Comparison of ENCODE assay signal across 8 mouse cellular contexts in genomic region chr8:85076001-85076400, GRCm38 (mm10). TPM values are rescaled to one million over a fixed set of nuclear protein-coding genes. Genes with fewer than 3 reads are reported as not detected.
DNase-seq lines count a peak whose midpoint lies in the region; TF ChIP-seq lines count a peak whose summit lies in the region.

No protein-coding gene starts in this region.

- H3K27ac ChIP-seq in thymus, adult 2 months (ENCODE audit: control insufficient read depth, insufficient read depth, low read length), result no peak overlapping the region

- TF ChIP-seq POLR2A in thymus, adult 2 months (IDR thresholded peaks at IDR 0.05; ENCODE audit: control insufficient read depth, extremely low read depth, insufficient read depth, low read length, poor library complexity), result no peak

- peaks cover 12% of the 10 kb centered on the region for H3K4me1 ChIP-seq in thymus, adult 2 months (replicated peaks; ENCODE audit: control insufficient read depth, insufficient read depth, low read length)

- DNase-seq in adrenal gland, postnatal 10 days, result peak; percentile 53
- DNase-seq in adrenal gland, adult 8-10 months, result no peak
- DNase-seq in left cerebral cortex, postnatal 4 days, result peak; percentile 57
- DNase-seq in left cerebral cortex, adult 9 months (ENCODE audit: low spot score in 2 of 2), result no peak
- peak; percentile 74 to 77 for DNase-seq in cerebellum, postnatal 10 days
- DNase-seq in liver, result peak; percentile 74
- DNase-seq in thymus, adult 2 months, result no peak
- no peak for DNase-seq in thymus, postnatal 36 days

- H3K4me3 ChIP-seq in thymus, adult 2 months (ENCODE audit: control insufficient read depth, insufficient read depth, low read length), result no peak overlapping the region

- 98% methylated on average over 9 of the region's 9 CpGs for WGBS in thymus, adult 2 months

- H3K27me3 ChIP-seq in thymus, adult 2 months (ENCODE audit: control insufficient read depth, insufficient read depth, low read length), result no peaks in the 10 kb centered on the region

- intact Hi-C loops in left cerebral cortex, postnatal 4 days (cut with DNase I), result no loop called here

- peaks cover 13% of the 10 kb centered on the region; the same call in 1 of the 2 replicates for H3K36me3 ChIP-seq in thymus, adult 2 months (ENCODE audit: control insufficient read depth, insufficient read depth, low read length)

- no peak for TF ChIP-seq CTCF in thymus, adult 2 months (IDR thresholded peaks at IDR 0.05; ENCODE audit: borderline replicate concordance, control insufficient read depth, extremely low read depth, insufficient read depth, low read length, poor library complexity)

RNA-seq across cellular contexts. Expression of gene Dhps, which starts 4.4 kb away (rescaled TPM):
- 10 to 100 TPM; 35.7 to 36.5 TPM for total RNA-seq in adrenal gland, postnatal 10 days (2021)
- total RNA-seq in adrenal gland, adult 8-10 months (2022), result 10 to 100 TPM; 31.4 to 41.2 (median 33.2) TPM
- total RNA-seq in left cerebral cortex, postnatal 4 days (2021), result 10 to 100 TPM; 79.9 to 82.3 TPM
- polyA plus RNA-seq in thymus, adult 2 months (2012; rRNA removed), result 105 TPM in 2 replicates

RNA-seq across cellular contexts. Expression of gene Wdr83os, which starts 4.5 kb away (rescaled TPM):
- 10 to 100 TPM; 58.2 to 70.5 TPM for total RNA-seq in adrenal gland, postnatal 10 days (2021)
- 10 to 100 TPM; 76.0 to 87.7 (median 81.1) TPM for total RNA-seq in adrenal gland, adult 8-10 months (2022)
- total RNA-seq in left cerebral cortex, postnatal 4 days (2021), result 10 to 100 TPM; 60.9 to 61.2 TPM
- 123 and 141 TPM in 2 replicates for polyA plus RNA-seq in thymus, adult 2 months (2012; rRNA removed)

RNA-seq across cellular contexts. Expression of gene Wdr83, which starts 5.1 kb away (rescaled TPM):
- total RNA-seq in adrenal gland, postnatal 10 days (2021), result 10 to 100 TPM; 25.7 to 29.8 TPM
- 10 to 100 TPM; 22.6 to 30.1 (median 29.2) TPM for total RNA-seq in adrenal gland, adult 8-10 months (2022)
- total RNA-seq in left cerebral cortex, postnatal 4 days (2021), result 10 to 100 TPM; 21.4 to 21.7 TPM
- 51.9 and 56.3 TPM in 2 replicates for polyA plus RNA-seq in thymus, adult 2 months (2012; rRNA removed)

RNA-seq across cellular contexts. Expression of gene Man2b1, which starts 7.1 kb away (rescaled TPM):
- total RNA-seq in adrenal gland, postnatal 10 days (2021), result 10 to 100 TPM; 52.7 to 56.6 TPM
- 10 to 100 TPM; 53.4 to 60.8 (median 54.3) TPM for total RNA-seq in adrenal gland, adult 8-10 months (2022)
- 10 to 100 TPM; 25.2 to 26.5 TPM for total RNA-seq in left cerebral cortex, postnatal 4 days (2021)
- polyA plus RNA-seq in thymus, adult 2 months (2012; rRNA removed), result 191 and 210 TPM in 2 replicates

RNA-seq across cellular contexts. Expression of gene Gm5741, which starts 8.2 kb away (rescaled TPM):
- 1 to 10 TPM in 1 of 2 experiments, not detected in 1; 1.2 TPM for total RNA-seq in adrenal gland, postnatal 10 days (2021)
- 1 to 10 TPM in 1 of 4 experiments, not detected in 3; 1.3 TPM for total RNA-seq in adrenal gland, adult 8-10 months (2022)
- total RNA-seq in left cerebral cortex, postnatal 4 days (2021), result not detected
- 1.4 TPM in 1 of 2 replicates, not detected in the other for polyA plus RNA-seq in thymus, adult 2 months (2012; rRNA removed)

Comparison
In these comparisons a context has a peak if more than half of its experiments do, and no peak if none do; other contexts are left out.
1. DNase-seq: peak in adrenal gland, postnatal 10 days (single experiment), left cerebral cortex, postnatal 4 days (single experiment), cerebellum, postnatal 10 days (2 of 2) and liver (single experiment); none in adrenal gland, adult 8-10 months (single experiment), left cerebral cortex, adult 9 months (0 of 2), thymus, adult 2 months (single experiment) and thymus, postnatal 36 days (0 of 2).